Mouse (Mus musculus) brain, embryonic 18.5 days (tissue): ENCODE results near the gene Mcrs1.
A peak's percentile ranks its signal among the peaks of the same experiment; 100 is the strongest.
"Not testable (repeated sequence)": the region's sequence is repeated elsewhere in the genome, so short reads cannot be mapped to it uniquely, and the experiment has no call there.

Experiments
- DNase-seq: peaks from one replicate; pipeline ENCODE4 v3.0.0-alpha.2; 2012; ENCODE audit warnings: low read depth, low spot score

The Mcrs1 gene

DNA sequence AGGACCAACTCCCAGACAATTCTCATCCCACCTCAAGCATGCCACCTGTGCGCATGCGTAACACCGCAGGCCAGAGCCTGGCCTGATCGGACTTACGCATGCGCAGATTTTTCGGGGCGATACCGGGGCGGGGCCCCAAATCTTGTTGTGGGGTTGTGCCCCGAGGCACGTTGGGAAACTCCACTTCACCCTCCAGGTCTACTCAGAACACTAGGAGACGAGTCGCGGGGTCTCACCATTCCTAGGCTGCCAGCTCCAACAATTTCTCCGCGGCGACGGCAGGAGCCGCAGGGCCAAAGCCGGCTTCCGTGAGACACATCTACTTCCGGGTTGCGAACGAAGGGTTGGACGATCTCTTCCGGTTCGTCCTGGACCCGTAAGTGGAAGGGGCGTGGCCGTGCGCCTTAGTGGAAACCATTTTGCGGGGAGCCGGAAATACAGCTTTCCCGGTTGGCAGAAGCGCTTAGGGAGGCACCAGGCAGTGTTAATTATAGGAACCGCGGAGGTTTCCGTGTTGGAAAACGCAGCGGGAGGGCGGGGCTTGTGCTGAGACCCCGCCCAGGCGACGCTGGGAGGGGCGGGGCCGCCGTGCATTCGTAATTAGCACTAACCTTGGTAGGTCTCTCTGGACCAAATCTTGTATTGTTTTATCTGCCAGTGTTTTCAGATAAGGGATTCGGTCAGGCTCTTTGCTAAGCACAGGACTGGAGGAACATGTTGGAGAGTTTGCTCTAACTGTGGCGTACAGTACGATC is at the start of gene Mcrs1:
Gene Mcrs1 (minus strand): TSS at position 336 of the 755 bp plus-strand sequence.
- DNase-seq, result peak; percentile 98

DNA sequence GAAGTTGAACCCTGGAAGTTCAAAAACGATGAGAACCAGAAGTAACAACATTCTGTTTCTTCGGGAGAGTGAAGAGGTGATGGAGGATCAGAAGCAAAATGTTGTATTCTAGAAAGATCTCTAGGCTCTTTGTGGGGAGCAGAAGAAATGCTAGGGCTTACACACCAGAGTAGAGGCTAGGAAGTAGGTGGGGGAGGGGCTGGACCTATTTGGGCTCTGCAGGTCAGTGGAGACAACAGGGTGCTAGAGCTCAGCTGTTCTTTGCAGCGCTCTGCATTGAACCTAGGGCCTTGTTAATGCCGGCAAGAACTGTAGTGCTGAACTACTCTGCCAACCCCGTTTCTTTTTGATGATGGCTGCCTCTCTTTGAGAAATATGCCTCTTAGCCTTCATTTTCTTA is 44.5 kb upstream of the Mcrs1 start:
- DNase-seq, result no peak

DNA sequence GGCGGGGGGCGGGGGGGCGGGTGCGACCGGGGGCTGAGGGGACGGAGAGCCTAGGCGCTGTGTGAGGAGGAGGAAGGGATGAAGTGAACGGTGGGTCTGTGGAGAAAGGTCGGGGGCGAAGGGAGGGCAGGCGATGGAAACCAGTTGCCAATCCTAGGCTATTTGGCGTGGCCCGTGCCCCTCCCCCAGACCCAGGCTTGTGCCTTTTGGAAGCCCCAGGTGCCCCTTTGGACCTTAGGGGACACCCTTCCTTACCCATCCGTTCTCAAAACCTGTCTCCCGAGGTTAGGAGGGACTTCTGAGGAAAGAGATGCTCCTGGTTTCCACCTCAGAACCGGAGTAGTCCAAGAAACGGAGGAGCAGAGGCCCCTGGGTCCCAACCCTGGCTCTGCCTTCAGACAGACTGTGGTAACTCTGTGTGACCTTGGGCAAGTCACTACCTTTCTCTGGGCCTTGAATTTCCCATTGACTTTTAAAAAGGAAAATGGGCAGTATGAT is 43.8 kb upstream of the Mcrs1 start, which contains the start of gene Fam186b:
Gene Fam186b (minus strand): TSS at position 405 of the 498 bp plus-strand sequence.
- DNase-seq, result no peak

DNA sequence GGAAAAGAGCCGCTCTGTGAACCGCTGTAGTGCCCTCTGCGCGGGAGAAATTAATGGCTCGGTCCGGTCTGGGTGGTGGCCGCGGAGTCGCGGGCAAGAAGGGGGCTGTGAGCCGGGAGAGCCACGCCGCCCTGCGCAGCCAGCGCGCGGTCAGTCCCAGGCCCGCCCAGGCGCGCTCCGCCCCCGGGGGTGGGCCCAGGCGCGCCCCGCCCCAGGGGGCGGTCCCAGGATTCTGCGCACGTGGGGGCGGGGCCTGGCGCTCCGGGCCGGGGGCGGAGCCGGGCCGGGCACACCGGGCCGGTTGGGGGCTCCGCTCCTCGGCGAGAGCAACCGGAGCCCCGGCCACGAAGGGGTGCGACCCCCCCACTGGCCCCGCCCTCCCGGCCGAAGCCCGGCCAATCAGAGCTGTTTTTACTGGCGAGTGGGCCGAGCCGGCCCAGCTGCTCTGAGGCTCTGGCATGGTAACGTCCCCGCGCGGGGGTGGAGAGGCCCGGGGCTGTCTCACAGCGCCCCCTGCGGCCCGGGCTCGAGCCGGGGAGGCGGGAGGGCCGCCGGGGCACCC is 43.1 kb upstream of the Mcrs1 start, which contains the start of gene Prpf40b:
Gene Prpf40b (plus strand): TSS at position 275 of the 562 bp plus-strand sequence.
- peak; percentile 88 for DNase-seq

DNA sequence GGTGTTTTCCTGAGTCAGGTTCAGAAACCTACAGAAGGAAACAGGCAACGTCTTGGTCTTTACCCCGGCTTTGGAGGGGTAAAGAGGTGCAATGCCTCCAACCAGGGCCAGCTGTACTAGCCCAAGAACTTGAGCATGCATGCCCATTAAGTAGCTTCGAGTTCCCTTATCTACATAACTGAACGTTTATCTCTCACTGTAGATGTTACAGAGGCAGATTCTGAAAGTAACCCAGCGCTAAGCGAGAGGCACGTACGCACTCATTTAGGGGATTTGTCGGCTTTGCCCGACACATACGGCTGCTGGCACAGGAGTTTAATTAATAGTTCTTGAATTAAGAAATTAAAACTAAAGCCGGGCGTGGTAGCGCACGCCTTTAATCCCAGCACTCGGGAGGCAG is 42.5 kb upstream of the Mcrs1 start:
- no peak for DNase-seq

DNA sequence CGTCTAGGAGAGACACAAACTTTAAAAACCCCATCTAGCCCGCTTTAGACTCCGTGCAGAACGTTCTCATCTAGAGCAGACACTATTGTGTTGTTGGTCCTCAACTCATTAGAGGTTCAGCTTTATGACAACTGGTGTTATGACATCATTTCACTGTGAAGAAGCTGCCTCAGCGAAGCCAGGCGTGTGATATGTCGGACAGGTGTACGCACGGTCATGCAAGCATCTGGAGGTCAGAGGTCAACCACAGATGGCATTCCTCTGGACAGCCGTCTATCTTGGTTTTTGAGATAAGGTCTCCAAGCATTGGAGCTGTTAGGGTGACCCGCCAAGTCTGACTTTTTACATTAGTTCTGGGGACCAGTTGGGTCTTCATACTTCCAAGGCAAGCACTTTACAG is 38.8 kb upstream of the Mcrs1 start:
- DNase-seq, result no peak

DNA sequence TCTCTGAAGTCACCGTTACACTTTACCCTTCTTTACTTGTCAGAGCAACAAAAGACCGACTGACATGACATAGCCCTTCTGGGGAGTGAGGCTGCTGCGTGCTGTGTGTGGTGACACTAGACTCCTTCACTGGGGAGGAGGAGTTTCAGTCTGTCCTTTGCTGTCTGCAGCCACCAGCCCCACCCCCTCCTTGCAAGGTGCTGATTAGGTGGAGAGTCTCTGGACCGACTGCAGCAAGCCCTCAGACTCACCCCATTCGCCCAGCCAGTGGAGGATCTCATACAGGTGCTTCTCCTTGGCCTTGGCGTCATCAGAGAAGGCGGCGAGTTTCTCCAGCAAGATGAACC is 33.4 kb upstream of the Mcrs1 start:
- DNase-seq, result no peak

DNA sequence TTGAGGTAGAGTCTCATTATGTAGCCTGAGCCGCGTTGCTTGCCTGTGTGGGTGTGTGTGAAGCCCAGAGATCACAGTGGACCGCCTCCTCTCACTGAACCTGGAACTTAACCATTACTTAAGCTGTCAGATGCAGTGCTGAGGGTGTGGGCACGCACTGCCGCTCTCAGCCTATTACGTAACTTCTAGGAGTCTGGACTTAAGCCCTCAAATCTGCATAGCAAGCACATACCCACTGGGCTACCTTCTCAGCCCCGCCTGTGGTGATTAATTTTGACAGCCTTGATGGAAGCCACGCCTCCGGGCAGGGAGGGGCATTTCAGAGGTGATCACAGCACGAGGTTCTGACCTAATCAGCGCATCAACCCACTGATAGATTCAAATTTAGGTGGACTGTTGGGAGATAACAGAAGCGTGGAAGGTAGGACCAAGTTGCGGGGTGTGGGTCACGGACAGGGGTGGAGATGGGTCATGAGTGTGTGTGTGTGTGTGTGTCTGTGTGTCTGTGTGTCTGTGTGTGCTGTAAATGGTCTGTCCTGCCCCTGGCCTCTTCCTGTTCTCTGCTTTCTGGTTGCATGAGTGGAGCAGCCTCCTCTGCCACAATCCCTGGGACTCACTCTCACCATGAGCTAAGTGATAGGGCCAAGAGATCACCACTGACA is 32.9 kb upstream of the Mcrs1 start:
- no peak for DNase-seq

DNA sequence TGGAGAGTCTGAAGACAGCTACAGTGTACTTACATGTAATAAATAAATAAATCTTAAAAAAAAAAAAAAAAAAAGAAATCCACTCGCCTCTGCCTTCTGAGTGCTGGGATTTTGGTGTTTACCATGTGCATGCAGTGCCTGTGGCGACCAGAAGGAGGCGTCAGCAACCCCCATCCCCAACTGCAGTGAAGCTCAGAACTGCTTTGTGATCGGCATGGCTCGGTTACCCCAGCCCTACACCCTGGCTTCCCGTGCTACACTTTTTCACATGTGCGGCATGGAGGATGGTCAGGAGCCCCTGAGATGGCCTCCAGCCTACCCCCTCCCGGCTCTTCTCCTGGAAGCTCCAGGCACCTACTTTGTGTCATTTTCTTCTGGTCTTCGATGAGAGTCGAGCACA is 31.7 kb upstream of the Mcrs1 start:
- no peak for DNase-seq

DNA sequence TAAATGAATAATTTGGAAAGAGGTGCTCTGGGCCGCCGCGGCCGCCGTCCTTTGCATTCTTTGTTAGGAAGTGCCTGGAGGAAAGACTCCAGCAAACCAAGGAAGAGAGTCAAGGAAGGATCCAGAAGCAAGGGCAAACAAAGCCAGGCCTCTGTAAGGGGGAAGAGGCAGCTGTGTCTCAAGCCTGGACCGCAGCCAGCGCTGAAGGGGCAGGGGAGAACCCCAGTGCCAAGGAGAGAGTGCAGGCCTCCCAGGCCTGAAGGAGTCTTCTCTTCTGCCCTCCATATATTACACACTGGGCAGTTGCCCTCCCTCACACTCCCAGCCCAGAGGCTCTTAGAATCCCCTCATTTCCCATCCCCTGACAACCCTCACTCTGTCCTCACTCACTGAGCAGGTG is 26.5 kb upstream of the Mcrs1 start:
- DNase-seq, result no peak

DNA sequence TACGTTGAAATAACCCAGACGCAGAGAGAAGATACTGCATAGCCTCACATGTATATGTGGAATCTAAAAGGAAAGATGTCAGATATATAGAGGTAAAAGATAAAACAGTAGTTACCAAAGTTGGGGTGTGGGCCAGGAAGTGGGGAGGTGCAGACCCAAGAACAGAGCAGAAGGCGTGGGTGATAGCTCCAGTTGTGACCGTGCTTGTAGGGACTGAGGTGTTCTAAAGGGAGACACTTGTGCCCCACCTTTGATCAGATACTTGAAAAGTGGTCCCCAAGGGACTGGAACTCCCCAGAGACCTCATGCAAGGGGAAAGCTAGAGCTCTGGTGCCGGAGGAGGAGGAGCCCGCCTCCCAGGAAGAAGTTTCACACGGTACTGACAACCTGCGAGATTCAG is 24.3 kb upstream of the Mcrs1 start:
- no peak for DNase-seq

DNA sequence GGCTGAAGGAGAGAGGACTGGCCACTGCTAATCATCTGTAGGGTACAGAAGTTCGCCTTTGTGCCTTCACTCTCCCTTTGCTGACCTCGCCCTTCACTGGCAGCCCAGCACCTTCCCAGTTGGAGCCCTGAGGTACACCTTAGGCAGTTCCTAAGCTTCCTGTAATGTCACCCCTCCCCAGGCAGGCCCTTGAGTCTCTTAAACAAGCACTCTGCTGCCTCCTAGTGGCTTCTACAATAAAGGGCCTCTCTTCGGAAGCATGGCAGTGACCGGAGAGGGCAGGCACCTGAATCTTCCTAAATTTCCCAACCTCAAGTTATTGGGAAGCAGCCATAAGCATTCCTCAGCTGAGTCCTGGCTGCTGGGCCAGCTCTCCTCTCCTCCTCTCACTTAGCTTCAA is 13.9 kb upstream of the Mcrs1 start:
- DNase-seq, result peak; percentile 28

DNA sequence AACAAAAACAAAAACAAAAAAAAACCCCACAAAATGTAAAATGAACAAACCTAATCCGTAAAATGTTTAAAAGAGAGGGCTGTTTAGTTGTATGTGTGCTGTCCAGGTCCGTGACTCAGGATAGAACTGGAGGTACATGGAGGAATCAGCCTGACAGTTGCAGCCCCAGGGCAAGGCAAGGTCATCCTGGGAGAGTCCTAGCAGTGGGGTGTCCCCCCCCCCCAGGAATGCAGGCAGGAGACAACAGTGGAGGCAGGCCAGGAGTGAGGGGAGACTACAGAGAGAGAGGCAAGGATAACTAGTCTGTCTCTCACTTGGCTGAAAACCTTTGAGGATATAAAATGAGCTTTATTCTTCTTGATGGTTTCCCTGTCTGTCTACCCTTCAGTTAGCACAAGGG is 12.6 kb upstream of the Mcrs1 start:
- DNase-seq, result no peak

DNA sequence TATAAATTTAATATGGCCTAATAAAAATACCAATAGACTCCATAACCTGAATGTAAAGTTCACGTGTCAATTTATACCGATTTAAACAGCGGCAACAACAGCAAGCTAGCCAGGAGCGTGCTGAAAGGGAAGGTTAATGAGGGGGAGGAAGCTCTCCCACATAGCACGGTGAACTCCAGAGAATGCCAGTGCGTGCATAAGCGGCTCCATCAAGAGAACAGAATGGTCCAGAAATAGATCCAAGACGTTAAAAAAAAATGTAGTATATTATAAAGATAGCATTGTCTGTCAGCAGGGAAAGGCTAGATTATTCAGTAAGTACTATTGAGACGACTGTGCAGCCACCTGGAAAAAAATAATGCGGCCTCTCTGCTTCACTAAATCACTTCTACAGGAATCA is 10.9 kb upstream of the Mcrs1 start:
- DNase-seq, result no peak

DNA sequence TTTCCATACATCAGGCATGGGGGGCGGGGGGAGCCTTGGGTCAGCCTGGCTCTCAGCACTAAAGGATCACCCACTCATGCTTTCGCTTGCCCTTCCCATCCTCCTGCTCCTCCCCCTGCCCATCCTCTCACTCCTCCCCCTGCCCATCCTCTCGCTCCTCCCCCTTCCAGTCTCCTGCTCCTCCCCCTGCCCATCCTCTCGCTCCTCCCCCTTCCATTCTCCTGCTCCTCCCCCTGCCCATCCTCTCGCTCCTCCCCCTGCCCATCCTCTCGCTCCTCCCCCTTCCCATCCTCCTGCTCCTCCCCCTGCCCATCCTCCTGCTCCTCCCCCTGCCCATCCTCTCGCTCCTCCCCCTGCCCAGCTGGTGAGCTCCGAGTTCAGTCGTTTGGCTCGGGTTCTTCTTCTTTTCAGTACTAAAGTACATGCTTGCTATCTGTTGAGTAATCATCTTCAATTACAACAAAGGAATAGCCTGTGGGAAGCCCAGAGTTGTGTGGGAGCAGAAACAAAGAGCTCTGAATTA is 8.0 kb upstream of the Mcrs1 start:
- DNase-seq, result no peak

DNA sequence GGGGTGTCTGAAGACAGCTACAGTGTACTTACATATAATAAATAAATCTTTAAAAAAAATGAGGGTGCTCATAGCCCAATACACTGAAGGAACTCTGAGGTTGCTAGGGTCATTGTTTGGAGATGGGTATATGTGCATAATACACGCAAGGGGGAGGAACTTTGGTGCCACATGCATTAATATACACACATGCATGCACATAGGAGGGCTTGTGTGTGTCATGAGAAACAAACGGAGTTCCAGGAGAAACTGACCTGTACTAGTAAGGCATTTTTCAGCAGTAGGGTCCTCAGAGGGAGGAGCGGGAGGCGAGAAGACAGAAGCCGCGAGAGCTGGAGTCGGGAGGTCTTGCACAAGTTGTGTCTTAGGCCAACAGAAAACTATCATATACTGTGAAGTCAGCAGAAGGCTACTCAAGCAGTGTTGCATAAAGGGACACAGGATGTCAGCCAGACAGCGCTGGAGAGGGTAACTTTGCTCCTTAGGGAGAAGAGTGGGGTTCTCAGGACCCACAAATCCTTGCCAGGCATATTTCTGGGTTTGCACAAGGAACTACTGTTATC is 7.5 kb upstream of the Mcrs1 start:
- no peak for DNase-seq

DNA sequence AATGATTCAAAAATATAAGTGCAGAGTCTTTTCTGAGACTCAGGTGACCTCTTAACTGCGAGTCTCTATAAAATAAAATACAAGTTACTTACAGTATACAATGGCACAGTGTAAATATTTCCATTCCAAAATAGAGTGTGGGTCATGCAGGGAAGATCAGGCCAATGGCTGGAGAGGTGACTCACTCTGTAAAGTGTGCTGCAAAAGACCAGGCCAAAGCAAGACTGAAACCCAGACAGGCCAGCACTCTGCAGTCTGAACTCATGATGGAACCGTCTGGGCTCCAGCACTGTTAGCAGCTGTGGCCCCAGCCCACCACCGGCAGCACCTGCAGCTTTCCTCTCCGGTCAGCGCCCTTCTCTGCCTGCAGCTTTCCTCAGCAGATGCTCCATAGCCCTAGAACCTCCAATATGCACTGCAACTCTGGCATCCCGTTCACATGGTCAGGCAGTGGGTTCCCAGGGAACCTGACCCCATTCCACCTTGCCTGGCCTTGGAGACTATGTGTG is 3.5 kb upstream of the Mcrs1 start:
- no peak for DNase-seq

DNA sequence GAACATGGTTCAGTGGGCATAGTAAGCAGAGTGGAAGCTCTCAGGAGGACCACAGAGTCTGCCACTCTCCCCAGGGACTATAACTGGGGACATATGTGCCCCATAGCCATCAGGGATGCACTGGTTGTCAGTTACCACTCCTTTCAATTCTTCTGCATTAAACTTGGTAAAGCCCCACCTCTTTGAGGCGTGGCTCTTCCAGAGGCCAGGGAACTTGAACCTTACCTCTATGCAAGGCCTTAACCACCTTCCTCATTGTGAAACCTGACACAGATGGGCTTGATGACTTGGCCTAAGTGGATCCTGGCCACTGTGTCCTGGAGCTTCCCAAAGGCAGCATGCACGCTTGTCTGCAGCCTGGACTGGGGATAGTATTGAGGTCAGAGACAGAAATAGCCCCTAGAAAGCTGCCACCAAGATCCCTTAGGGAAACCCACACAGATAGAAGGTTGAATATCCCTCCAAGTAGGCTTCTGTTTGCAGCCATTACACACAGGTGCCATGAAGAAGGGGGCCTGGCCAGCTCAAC is 2.8 kb upstream of the Mcrs1 start:
- no peak for DNase-seq

DNA sequence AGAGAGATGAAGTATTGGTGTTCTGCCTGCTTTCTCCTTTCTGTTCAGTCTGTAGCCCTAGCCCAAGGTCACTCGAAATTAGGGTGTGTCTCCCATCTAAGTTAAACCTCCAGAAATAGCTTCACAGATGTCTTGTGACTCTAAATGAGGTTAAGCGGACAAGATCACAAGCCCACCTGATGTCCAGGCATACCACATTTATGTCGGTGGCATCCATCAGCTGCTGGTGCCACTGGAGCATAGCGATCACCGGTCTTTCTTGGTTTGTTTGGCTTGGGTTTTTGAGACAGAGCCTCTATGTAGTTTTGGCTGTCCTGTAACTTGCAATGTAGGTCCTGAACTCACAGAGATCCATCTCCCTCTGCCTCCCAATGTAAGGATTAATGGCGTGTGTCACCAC is 2.0 kb upstream of the Mcrs1 start:
- DNase-seq, result no peak

DNA sequence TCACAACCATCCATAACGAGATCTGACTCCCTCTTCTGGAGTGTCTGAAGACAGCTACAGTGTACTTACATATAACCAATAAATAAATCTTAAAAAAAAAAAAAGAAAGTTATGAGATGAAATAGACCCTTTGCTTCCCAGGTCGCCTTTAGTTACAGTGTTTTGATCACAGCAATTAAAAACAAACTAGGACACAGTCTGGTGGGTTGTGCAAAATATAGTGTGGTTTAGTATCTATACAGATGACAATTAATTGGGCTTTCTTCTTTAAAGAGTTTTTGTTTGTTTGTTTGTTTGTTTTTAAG is 1.4 kb upstream of the Mcrs1 start:
- not testable (repeated sequence) for DNase-seq

DNA sequence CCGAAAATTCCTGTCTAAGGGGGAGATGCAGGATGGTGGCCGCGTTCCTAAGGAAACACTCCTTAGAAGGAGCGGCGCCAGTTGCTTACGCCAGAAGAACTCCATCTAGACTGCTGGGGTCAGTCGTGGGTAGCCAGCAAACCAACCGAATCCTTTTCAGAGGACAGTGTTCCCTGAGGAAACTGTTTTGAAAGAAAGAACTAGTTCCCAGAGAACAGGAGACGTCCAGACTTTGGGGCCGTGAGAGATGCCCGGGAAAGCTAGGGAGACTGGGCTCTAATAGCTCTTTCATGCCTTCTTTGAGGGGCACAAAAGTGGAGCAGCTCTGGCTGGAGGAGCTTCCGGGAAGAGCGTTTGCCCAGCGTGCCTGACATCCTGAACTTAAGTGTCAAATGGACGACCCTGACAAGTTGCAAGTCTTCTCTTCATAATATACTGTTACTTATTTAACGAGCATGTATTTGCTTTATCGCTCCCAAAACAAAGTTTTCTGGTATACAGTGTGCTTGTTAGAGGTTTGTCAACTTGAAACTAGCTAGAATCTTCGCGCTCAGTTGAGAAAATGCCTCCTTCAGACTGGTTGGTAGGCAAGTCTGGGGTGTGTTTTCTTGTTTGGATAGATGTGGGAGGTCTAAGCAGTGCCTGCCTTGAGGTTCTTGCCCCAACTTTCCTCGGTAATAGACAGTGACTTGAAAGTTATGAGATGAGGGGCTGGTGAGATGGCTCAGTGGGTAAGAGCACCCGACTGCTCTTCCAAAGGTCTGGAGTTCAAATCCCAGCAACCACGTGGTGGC is 817 bp upstream of the Mcrs1 start:
- DNase-seq, result no peak
